Mouse (Mus musculus) heart, embryonic 12.5 days (tissue): Measurements from ENCODE around the gene Ttc38. TPM values are rescaled to one million over a fixed set of nuclear protein-coding genes. Genes with fewer than 3 reads are reported as not detected.

Source experiments
- ATAC-seq: fragments of 200-750 bp; cut with Nextera tagmentation; 2 replicates; pipeline ENCODE4 v1.8.0; 2017; ENCODE audit warnings: moderate TSS enrichment, moderate library complexity; ENCODE audit not compliant: insufficient number of reproducible peaks, low FRiP score
- H3K27ac ChIP-seq: fragments of 300-500 bp; sonication (generic); 2 replicates; pipeline ENCODE4 v1.5.1; 2016; ENCODE audit warnings: mild to moderate bottlenecking, moderate library complexity; ENCODE audit not compliant: poor library complexity, severe bottlenecking
- H3K27me3 ChIP-seq: fragments of 300-500 bp; sonication (generic); replicated peaks from 2 replicates; pipeline ENCODE4 v1.6.1; 2016; ENCODE audit warnings: mild to moderate bottlenecking, moderate library complexity
- H3K36me3 ChIP-seq: fragments of 300-500 bp; sonication (generic); 2 replicates; pipeline ENCODE4 v1.6.1; 2016; ENCODE audit warnings: mild to moderate bottlenecking, moderate library complexity
- H3K4me1 ChIP-seq: fragments of 300-500 bp; sonication (generic); replicated peaks from 2 replicates; pipeline ENCODE4 v1.6.1; 2016; ENCODE audit warnings: mild to moderate bottlenecking
- H3K4me2 ChIP-seq: fragments of 300-500 bp; sonication (generic); 2 replicates; pipeline ENCODE4 v1.6.1; 2016; ENCODE audit warnings: mild to moderate bottlenecking, moderate library complexity
- H3K4me3 ChIP-seq: fragments of 300-500 bp; sonication (generic); 2 replicates; pipeline ENCODE4 v1.5.1; 2016; ENCODE audit warnings: mild to moderate bottlenecking
- H3K9ac ChIP-seq: fragments of 300-500 bp; sonication (generic); 2 replicates; pipeline ENCODE4 v1.6.1; 2016; ENCODE audit warnings: mild to moderate bottlenecking, moderate library complexity
- H3K9me3 ChIP-seq: fragments of 300-500 bp; sonication (generic); replicated peaks from 2 replicates; pipeline ENCODE4 v1.6.1; 2016; ENCODE audit warnings: mild to moderate bottlenecking, moderate library complexity
- WGBS: fragments of 180-500 bp; shearing (Covaris S2); methylation state at CpG from one replicate; pipeline ENCODE4 v1.1.7; 2016; 5-methylcytosine and 5-hydroxymethylcytosine counted together
- polyA plus RNA-seq: library from polyadenylated mRNA; unstranded; fragments of >200 nt; fragmentation: Nextera tagmentation; extraction: Ambion mirVana; gene quantifications from 2 replicates; pipeline ENCODE4 v1.2.1, GENCODE M21; 2016

The Ttc38 gene
- polyA plus RNA-seq, 1 experiment from 2014 or later = 3.6 TPM

DNA sequence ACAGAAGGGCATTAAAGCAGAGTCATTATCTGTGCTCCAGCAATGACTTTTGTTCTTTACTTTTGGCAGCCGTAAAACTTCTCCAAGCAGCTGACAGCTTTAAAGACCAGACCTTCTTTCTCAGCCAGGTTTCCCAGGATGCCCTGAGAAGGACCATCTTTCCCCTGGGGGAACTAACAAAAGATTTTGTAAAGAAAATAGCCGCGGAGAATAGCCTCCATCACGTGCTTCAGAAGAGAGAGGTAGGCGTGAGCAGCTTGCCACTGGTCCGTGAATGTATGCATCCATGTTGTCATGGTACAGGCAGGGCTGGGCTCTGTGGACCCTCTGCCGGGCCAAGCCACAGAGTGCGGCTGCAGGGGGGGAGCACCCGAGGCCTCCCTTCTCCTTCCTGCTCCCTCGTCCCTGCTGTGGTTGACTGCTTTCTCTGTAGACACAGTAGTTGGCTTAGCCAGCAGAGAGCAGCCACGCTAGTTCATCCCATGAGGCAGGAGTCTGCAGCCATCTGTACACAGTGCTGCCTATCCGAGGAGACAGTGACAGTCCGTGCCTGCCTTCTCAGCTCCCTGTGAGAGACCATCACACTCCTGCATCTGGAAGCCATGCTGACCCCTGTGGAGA is 60.5 kb downstream of the Ttc38 start:
- ATAC-seq = no peak
- 81% methylated on average over 13 of the region's 13 CpGs for WGBS
- H3K9ac ChIP-seq = no peak overlapping the region
- no peak overlapping the region for H3K4me3 ChIP-seq
- no peak overlapping the region for H3K27ac ChIP-seq
- H3K4me1 ChIP-seq = peaks cover 7% of the 10 kb centered on the region; the same call in 1 of the 2 replicates
- H3K4me2 ChIP-seq = no peak overlapping the region
- H3K9me3 ChIP-seq = no peaks in the 10 kb centered on the region
- H3K36me3 ChIP-seq = peaks cover 79% of the 10 kb centered on the region
- H3K27me3 ChIP-seq = no peaks in the 10 kb centered on the region

DNA sequence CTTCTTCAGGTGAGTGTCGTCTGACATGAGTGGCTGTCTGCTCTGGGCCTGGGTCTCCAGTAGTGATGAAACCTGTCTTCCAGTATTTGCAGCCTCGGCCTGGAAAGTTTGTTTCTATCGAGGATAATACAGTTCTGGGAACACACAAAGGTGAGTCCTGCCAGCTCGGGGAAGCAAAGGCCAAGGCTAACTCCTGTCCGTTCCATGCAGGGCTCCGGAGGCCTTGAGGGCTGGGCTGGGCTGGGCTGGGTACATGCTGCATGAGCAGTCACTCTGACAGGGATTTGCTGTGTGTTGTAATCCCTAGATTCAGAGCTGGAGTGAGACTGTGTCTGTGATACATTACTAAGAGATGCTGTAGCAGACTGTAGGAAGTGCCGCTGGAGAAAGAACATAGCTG is 61.8 kb downstream of the Ttc38 start:
- no peak overlapping the region for H3K27ac ChIP-seq
- no peaks in the 10 kb centered on the region for H3K9me3 ChIP-seq
- H3K9ac ChIP-seq = no peak overlapping the region
- no peak overlapping the region for H3K4me2 ChIP-seq
- 88% methylated on average over 7 of the region's 7 CpGs for WGBS
- peaks cover 7% of the 10 kb centered on the region; the same call in 1 of the 2 replicates for H3K4me1 ChIP-seq
- ATAC-seq = no peak
- peaks cover 84% of the 10 kb centered on the region for H3K36me3 ChIP-seq
- no peak overlapping the region for H3K4me3 ChIP-seq
- no peaks in the 10 kb centered on the region for H3K27me3 ChIP-seq

DNA sequence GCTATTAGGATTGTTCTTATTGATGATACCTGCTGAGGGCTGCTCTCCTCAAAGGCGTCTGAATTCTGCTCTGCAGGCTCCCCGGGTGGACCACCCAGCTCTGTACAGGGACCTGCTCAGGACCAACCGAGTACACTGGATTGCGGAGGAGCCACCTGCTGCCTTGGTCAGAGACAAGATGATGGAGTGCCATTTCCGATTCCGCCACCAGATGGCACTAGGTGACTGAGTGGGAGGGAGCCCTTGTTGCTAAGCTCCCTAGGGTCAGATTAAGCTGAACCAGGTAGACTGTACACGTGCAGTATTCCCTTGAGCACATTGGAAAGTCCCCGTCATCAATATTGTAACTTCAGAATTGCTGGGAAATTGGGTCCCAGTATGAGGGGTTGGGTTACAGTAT is 64.2 kb downstream of the Ttc38 start:
- ATAC-seq = no peak
- H3K27ac ChIP-seq = no peak overlapping the region

DNA sequence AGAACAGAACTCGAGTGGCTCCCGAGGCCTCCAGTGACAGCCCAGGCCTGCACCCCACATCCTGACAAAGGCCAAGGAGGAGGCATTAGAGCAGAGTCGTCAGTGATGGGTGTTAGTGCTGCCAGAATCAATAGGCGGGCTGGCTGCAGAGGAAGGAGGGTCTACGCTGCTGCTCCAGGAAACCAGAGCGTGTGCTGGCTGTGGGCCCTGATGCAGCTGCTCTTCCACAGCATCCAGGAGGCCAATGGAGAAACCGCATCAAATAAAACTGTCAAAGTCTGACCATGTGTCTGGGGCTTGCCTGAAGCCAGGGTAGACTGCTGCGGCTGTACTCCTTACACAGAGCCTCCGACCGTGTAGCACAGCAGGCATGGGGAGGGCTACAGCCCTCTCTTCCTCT is 65.0 kb downstream of the Ttc38 start:
- 84% methylated on average over 10 of the region's 10 CpGs for WGBS
- Histone ChIP-seq H3K27me3 (no peaks in the 10 kb centered on the region), H3K4me3 (no peak overlapping the region), H3K27ac (no peak overlapping the region), H3K4me2 (no peak overlapping the region), H3K4me1 (no peaks in the 10 kb centered on the region), H3K36me3 (peaks cover 71% of the 10 kb centered on the region), H3K9ac (no peak overlapping the region), H3K9me3 (no peaks in the 10 kb centered on the region)
- no peak for ATAC-seq

More for the DNA sequence above, 64.2 kb downstream of the Ttc38 start:
- no peak overlapping the region for H3K4me2 ChIP-seq
- 17% methylated on average over 8 of the region's 8 CpGs for WGBS
- H3K27me3 ChIP-seq = no peaks in the 10 kb centered on the region
- H3K9ac ChIP-seq = no peak overlapping the region
- H3K9me3 ChIP-seq = no peaks in the 10 kb centered on the region
- peaks cover 7% of the 10 kb centered on the region; the same call in 1 of the 2 replicates for H3K4me1 ChIP-seq
- H3K4me3 ChIP-seq = no peak overlapping the region
- peaks cover 78% of the 10 kb centered on the region for H3K36me3 ChIP-seq

DNA sequence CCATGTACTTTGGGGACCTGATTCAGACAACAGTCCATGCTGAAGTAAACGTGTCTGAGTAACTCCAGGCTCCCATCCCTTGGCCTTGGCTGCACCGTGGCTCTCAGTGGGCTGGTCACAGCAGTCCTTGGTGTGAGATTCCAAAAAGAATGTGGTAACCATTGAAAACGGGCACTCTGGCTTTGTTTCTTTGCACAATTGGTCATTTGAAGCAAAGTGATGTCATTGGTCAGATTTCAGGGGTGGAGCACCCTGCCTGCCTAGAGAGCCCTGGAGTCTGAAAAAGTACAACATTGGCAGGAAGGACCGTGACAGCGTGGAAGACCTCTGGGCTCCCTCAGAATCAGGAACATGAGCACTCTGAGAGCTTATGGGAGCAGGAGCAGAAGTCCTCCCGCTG is 67.3 kb downstream of the Ttc38 start:
- Histone ChIP-seq H3K4me1 (no peaks in the 10 kb centered on the region), H3K4me2 (no peak overlapping the region), H3K27me3 (peaks cover 5% of the 10 kb centered on the region; the same call in 1 of the 2 replicates), H3K36me3 (peaks cover 48% of the 10 kb centered on the region), H3K4me3 (no peak overlapping the region), H3K27ac (no peak overlapping the region), H3K9me3 (no peaks in the 10 kb centered on the region), H3K9ac (no peak overlapping the region)
- 80% methylated on average over 6 of the region's 6 CpGs for WGBS
- ATAC-seq = no peak

DNA sequence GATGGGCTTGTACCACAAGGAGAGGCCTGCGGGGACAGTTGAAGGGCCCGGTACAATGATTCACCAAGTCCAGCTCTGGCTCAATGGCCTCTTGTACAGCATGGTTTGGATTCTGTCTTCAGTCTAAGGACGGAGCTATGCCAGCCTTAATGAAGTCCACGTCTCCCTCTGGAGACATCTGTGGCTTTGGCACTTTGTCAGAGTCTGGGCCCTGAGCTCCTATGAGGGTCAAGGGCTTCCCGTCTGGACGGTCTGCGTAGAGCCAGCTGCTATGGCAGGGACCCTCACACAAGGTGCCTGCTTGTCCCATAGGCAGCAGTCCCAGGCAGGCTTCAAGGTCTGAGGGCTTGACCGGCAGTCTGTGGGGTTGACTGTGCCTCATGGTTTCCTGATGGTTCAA is 68.2 kb downstream of the Ttc38 start:
- Histone ChIP-seq H3K4me1 (no peaks in the 10 kb centered on the region), H3K36me3 (peaks cover 39% of the 10 kb centered on the region), H3K27me3 (peaks cover 5% of the 10 kb centered on the region; the same call in 1 of the 2 replicates), H3K9me3 (no peaks in the 10 kb centered on the region), H3K4me2 (no peak overlapping the region), H3K9ac (no peak overlapping the region), H3K27ac (no peak overlapping the region), H3K4me3 (no peak overlapping the region)
- WGBS = 89% methylated on average over 8 of the region's 8 CpGs
- ATAC-seq = no peak

DNA sequence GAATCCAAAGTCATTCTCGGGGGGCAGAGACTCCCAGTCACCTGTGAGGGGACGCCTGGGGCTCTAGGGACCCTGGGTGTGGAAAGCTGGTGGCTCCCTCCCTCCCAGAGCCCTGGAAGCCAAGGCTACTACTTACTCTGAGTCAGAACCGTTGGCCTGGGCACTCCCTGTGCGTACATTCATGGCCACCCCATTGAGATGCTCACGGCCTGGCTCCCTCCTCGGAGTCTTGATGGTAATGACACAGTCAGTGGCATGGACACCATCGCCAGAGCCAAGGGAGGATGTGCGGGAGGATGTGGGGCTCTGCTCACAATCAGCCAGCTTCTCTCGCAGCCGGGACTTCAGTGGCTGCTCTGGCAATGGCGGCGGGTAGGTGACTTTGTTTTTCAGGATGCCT is 68.7 kb downstream of the Ttc38 start:
- no peak for ATAC-seq
- H3K27me3 ChIP-seq = peaks cover 5% of the 10 kb centered on the region; the same call in 1 of the 2 replicates
- 72% methylated on average over 12 of the region's 12 CpGs for WGBS
- H3K4me3 ChIP-seq = no peak overlapping the region
- no peak overlapping the region for H3K9ac ChIP-seq
- H3K9me3 ChIP-seq = no peaks in the 10 kb centered on the region
- no peak overlapping the region for H3K27ac ChIP-seq
- H3K36me3 ChIP-seq = peaks cover 34% of the 10 kb centered on the region
- H3K4me2 ChIP-seq = no peak overlapping the region
- H3K4me1 ChIP-seq = no peaks in the 10 kb centered on the region

DNA sequence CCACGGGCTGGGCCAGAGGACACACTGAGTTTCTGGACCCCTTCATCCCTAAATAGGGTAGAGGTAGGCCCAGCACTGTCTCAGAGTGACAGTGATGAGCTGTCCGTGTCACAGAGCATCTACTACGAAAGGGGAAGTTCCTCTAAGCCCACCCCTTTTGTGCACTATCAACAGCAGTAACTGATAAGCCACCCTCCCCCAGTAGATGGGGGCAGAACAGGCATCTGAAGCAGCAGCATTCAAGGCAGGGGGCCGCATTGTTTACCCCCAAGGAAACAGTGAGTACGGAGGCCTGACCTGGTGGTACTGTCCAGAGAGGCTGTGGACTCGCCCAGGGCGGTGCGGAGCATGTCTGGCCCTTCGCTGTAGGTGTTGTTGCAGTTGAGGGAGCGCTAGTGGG is 70.4 kb downstream of the Ttc38 start:
- H3K27me3 ChIP-seq = peaks cover 5% of the 10 kb centered on the region; the same call in 1 of the 2 replicates

DNA sequence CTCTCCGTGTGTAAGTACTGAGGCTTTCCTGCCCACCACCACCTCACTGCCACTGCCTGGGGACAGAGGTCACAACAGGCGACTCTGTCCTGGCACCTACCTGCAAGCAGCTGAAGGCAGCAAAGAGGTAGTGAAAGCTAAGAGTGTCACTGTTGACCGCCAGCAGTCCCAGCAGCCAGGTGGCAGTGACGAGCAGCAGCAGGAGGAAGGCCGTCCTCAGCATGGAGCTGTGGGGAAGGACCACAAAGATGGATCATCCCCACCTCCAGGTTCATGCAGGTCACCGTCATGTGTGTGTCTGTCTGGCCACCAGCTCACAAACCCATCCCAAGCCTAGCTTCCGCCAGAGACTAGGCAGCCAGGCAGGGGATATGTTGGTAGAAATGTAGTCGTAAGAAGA is 71.7 kb downstream of the Ttc38 start:
- Histone ChIP-seq H3K27me3 (peaks cover 5% of the 10 kb centered on the region; the same call in 1 of the 2 replicates), H3K4me3 (no peak overlapping the region), H3K27ac (no peak overlapping the region), H3K9me3 (no peaks in the 10 kb centered on the region), H3K4me2 (no peak overlapping the region), H3K36me3 (peaks cover 8% of the 10 kb centered on the region; the same call in 1 of the 2 replicates), H3K4me1 (no peaks in the 10 kb centered on the region), H3K9ac (no peak overlapping the region)
- no peak for ATAC-seq
- WGBS = 55% methylated on average over 8 of the region's 8 CpGs

More for the DNA sequence above, 70.4 kb downstream of the Ttc38 start:
- Histone ChIP-seq H3K36me3 (peaks cover 20% of the 10 kb centered on the region), H3K4me3 (no peak overlapping the region), H3K4me1 (no peaks in the 10 kb centered on the region), H3K9me3 (no peaks in the 10 kb centered on the region), H3K9ac (no peak overlapping the region), H3K27ac (no peak overlapping the region), H3K4me2 (no peak overlapping the region)
- ATAC-seq = no peak
- 52% methylated on average over 10 of the region's 10 CpGs for WGBS

Other genes starting within 250 kb of the Ttc38 start
- 1.3 and 1.5 TPM in 2 replicates for gene Wnt7b, start 249.8 kb upstream of the Ttc38 start, polyA plus RNA-seq
- gene Ppara, start 97.3 kb upstream of the Ttc38 start, polyA plus RNA-seq = 2.3 and 3.3 TPM in 2 replicates
- 34.4 and 35.7 TPM in 2 replicates for gene Cdpf1, start 20.6 kb upstream of the Ttc38 start, polyA plus RNA-seq
- gene Pkdrej, start 10.6 kb upstream of the Ttc38 start, polyA plus RNA-seq = 0.14 and 0.19 TPM in 2 replicates
- gene Gtse1, start 27.4 kb downstream of the Ttc38 start, polyA plus RNA-seq = 31.6 and 32.4 TPM in 2 replicates
- gene Trmu, start 47.0 kb downstream of the Ttc38 start, polyA plus RNA-seq = 29.9 and 30.1 TPM in 2 replicates
- 2.0 and 2.3 TPM in 2 replicates for gene Celsr1, start 201.5 kb downstream of the Ttc38 start, polyA plus RNA-seq
- gene Gramd4, start 225.4 kb downstream of the Ttc38 start, polyA plus RNA-seq = 14.3 and 14.8 TPM in 2 replicates